Mouse (Mus musculus) lung, postnatal 25 days (tissue): ENCODE measurements at regions not wholly inside any gene's neighbourhood (a gene's known extent, or its start where the extent isn't known, plus 50 kb on each side); places are given as distances from the start of the nearest gene placed in this dataset.
"Not testable (repeated sequence)": the region's sequence is repeated elsewhere in the genome, so short reads cannot be mapped to it uniquely, and the experiment has no call there.

Source experiments
- DNase-seq: peaks from one replicate; pipeline ENCODE4 v3.0.0; 2022; ENCODE audit warnings: low spot score

- DNase-seq = peak; percentile 78
Measured at GRCm38 (mm10) chrX:75734628-75735302, 140.2 kb downstream of the Pls3 start.

DNA sequence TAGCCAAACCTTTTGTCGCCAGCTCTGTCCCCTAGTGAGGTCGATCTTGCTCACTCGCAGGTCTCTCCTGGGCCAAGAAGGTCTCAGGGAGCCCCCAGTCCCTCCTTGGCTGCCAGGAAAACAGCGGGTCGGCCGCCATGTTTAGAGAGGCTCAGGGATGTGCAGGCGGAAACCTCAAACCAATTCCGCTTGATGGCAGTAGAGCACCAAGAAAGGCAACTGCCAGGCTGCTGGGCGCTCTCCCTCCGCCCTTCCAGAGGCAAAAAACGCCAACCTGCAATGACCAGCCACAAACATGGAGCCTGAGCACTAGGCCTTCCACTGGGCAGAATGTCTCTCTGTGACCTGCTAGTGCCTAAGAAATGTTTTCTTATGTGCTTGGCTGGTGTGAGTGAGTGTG, 141.3 kb downstream of the Pls3 start:
- peak; percentile 86 for DNase-seq

- DNase-seq = peak; percentile 49
Measured at GRCm38 (mm10) chrX:75729791-75730190, 145.2 kb downstream of the Pls3 start.

- no peak for DNase-seq
Measured at GRCm38 (mm10) chrX:75728507-75728906, 146.5 kb downstream of the Pls3 start.

- not testable (repeated sequence) for DNase-seq
Measured at GRCm38 (mm10) chrX:75723542-75723941, 145.5 kb upstream of the Rab39b start.

- DNase-seq = no peak
Measured at GRCm38 (mm10) chrX:75699949-75700348, 121.9 kb upstream of the Rab39b start.

- not testable (repeated sequence) for DNase-seq
Measured at GRCm38 (mm10) chrX:75675271-75675670, 97.2 kb upstream of the Rab39b start.

GRCm38 (mm10) chrX:75673920-75674665, 96.1 kb upstream of the Rab39b start:
- peak; percentile 96 for DNase-seq

DNA sequence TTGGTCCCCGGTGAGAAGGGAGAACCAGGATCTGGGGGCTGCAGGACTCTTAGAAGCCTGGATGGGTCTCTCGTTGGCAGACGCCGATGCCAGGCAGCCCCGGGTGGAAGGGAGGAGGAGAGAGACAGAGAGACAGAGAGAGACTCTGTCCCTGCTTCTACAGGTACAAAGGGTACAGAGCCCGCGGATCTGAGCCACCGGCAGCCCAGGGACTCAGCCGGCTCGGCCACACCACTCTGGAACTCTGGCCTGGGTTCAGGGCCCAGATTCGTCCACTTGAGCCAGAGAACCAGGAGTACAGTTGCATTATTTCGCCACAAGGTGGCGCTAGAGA, 95.5 kb upstream of the Rab39b start:
- no peak for DNase-seq

DNA sequence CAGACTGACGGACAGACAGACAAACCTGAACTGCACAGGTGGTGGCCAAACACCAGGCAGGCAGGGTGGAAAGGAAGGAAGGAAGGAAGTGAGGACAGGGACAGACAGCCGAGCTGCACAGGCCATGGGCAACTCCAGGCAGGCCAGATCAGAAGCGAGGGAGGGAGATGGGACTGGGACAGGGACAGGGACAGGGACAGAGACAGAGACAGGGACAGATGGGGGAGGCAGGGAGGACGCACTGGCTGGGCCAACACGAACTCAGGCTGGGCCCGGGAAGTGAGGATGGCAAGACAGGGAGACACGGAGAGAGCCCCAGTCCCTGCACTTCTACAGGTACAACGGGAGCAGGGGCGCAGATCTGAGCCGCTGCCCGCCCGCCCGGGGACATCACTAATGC, 94.9 kb upstream of the Rab39b start:
- no peak for DNase-seq

DNA sequence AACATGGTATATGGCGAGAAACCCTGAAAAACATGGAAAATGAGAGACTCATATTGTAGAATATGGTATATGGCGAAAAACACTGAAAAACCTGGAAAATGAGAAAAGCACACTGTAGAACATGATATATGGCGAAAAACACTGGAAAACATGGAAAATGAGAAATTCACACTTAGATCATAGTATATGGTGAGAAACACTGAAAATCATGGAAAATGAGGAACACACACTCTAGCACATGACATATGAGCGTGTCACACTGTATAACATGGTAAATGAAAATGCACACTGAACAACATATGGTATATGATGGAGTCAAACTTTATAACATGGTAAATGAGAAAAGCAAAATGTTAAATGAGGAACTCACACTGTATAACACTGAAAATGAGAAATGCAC, 89.6 kb upstream of the Rab39b start:
- no peak for DNase-seq

GRCm38 (mm10) chrX:75643402-75643801, 65.4 kb upstream of the Rab39b start:
- no peak for DNase-seq
